Mouse (Mus musculus) lung, embryonic 15.5 days (tissue): ENCODE measurements around the gene Adarb2. TPM values are rescaled to one million over a fixed set of nuclear protein-coding genes. Genes with fewer than 3 reads are reported as not detected.

Experiments used
- ATAC-seq: fragments of 200-750 bp; cut with Nextera tagmentation; 2 replicates; pipeline ENCODE4 v1.8.0; 2017; ENCODE audit warnings: moderate number of reproducible peaks, borderline replicate concordance; ENCODE audit not compliant: low FRiP score, low TSS enrichment; ENCODE audit errors: extremely low read depth
- H3K27ac ChIP-seq: fragments of 300-500 bp; sonication (generic); 2 replicates; pipeline ENCODE4 v1.5.1; 2015; ENCODE audit warnings: moderate library complexity, mild to moderate bottlenecking, inconsistent platforms
- H3K27me3 ChIP-seq: fragments of 300-500 bp; sonication (generic); 2 replicates; pipeline ENCODE4 v1.6.1; 2015; ENCODE audit warnings: inconsistent platforms
- H3K36me3 ChIP-seq: fragments of 300-500 bp; sonication (generic); 2 replicates; pipeline ENCODE4 v1.6.1; 2015; ENCODE audit warnings: inconsistent platforms
- H3K4me1 ChIP-seq: fragments of 300-500 bp; sonication (generic); 2 replicates; pipeline ENCODE4 v1.6.1; 2015; ENCODE audit warnings: inconsistent platforms
- H3K4me2 ChIP-seq: fragments of 300-500 bp; sonication (generic); 2 replicates; pipeline ENCODE4 v1.6.1; 2015; ENCODE audit warnings: inconsistent platforms, mild to moderate bottlenecking, moderate library complexity
- H3K4me3 ChIP-seq: fragments of 300-500 bp; sonication (generic); 2 replicates; pipeline ENCODE4 v1.5.1; 2015; ENCODE audit warnings: mild to moderate bottlenecking, inconsistent platforms
- H3K9ac ChIP-seq: fragments of 300-500 bp; sonication (generic); 2 replicates; pipeline ENCODE4 v1.6.1; 2015; ENCODE audit warnings: inconsistent platforms
- H3K9me3 ChIP-seq: fragments of 300-500 bp; sonication (generic); 2 replicates; pipeline ENCODE4 v1.6.1; 2016; ENCODE audit warnings: inconsistent platforms
- WGBS: fragments of 180-500 bp; shearing (Covaris S2); methylation state at CpG from one replicate; pipeline ENCODE4 v1.1.7; 2015; 5-methylcytosine and 5-hydroxymethylcytosine counted together
- polyA plus RNA-seq: library from polyadenylated mRNA; unstranded; fragments of >200 nt; fragmentation: Nextera tagmentation; extraction: Ambion mirVana; gene quantifications from 2 replicates; pipeline ENCODE4 v1.2.1, GENCODE M21; 2015

Adarb2 gene
- polyA plus RNA-seq, 1 experiment from 2014 or later = 0.32 TPM

DNA sequence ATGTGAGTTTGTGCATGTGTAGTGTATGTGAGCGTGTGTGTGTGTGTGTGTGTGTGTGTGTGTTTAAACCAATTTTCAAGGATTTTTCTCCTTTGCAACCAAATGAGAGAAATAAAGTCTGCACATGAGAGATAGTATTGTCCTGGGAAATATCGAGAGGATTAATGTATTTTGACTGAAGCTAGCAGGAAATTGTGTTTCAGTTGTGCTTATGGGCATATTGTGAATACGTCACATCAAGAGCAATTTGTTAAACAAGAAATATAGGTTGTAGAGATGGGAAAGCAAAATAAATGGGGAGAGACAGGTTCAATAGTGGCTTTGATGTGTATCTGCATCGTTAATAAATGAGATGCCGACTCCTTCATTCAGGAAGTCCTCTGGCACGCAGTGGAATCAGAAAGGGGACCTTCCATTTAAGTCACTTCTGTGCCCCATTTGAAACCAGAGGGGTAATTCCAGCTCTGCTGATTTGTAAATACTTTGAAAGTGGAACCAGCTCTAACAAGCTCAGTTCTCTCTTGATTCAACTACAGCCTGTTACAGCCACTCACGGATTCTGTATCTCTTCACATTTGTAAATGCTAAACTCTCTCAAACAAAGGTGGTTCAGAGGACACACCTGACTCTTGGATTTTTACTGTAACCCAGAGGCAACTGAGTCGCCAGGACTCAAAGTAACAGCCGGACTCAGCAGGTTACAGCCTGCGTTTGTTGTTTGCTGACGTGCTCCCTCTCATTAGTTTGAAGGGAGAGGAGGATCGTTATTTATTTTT is 265.1 kb downstream of the Adarb2 start:
- no peaks in the 10 kb centered on the region for H3K4me1 ChIP-seq
- no peak overlapping the region for H3K27ac ChIP-seq
- no peaks in the 10 kb centered on the region for H3K27me3 ChIP-seq
- WGBS = 71% methylated on average over 12 of the region's 12 CpGs
- H3K36me3 ChIP-seq = no peaks in the 10 kb centered on the region
- no peaks in the 10 kb centered on the region for H3K9me3 ChIP-seq
- H3K4me2 ChIP-seq = no peak overlapping the region
- no peak for ATAC-seq
- H3K9ac ChIP-seq = no peak overlapping the region
- no peak overlapping the region for H3K4me3 ChIP-seq

DNA sequence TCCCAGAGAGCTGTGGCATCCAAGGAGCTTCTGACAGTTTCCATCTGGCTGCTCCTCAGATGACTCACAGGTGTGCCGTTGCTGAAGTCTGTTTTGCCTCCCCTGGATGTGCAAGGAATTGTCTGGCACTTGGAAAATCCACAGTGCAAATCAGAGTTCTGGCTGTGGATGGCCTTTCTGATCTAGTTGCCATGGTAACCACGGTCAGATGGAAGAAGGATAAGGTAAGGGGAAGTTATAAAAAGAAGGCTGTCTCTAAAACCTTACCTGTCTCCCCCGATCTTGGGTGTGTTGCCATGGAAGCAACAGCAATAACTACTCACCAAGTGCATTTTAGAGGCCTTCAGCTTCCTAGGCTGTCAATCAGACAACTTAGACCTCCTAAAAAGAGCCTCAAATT is 273.6 kb downstream of the Adarb2 start:
- no peaks in the 10 kb centered on the region for H3K4me1 ChIP-seq
- no peak overlapping the region for H3K4me3 ChIP-seq
- WGBS = 43% methylated on average over 3 of the region's 3 CpGs
- H3K36me3 ChIP-seq = no peaks in the 10 kb centered on the region
- no peak overlapping the region for H3K4me2 ChIP-seq
- no peaks in the 10 kb centered on the region for H3K27me3 ChIP-seq
- H3K9ac ChIP-seq = no peak overlapping the region
- H3K27ac ChIP-seq = no peak overlapping the region
- H3K9me3 ChIP-seq = no peaks in the 10 kb centered on the region
- no peak for ATAC-seq

DNA sequence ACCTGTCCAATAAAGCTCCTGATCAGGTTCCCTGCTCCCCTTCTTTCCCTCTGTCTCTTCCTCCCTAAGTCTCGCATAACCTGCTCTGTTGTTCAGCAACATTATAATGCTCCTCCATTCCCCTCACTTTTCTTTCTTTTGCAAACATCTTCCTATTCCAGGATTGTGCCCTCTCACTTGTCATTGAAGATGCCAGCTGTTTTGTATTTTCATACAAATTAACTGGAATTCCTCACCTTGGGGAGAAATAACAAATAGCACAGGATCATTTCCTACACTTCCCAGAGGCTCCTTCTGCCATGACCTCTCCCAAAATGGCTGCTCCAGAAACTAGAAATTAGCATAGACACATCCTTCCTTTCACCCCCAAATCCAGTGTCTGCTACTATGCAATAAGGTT is 276.1 kb downstream of the Adarb2 start:
- no peak for ATAC-seq
- Histone ChIP-seq H3K27me3 (no peaks in the 10 kb centered on the region), H3K9me3 (no peaks in the 10 kb centered on the region), H3K36me3 (no peaks in the 10 kb centered on the region), H3K4me2 (no peak overlapping the region), H3K9ac (no peak overlapping the region), H3K27ac (no peak overlapping the region), H3K4me1 (no peaks in the 10 kb centered on the region), H3K4me3 (no peak overlapping the region)
- WGBS = 79% methylated on average over 1 of the region's 1 CpGs

DNA sequence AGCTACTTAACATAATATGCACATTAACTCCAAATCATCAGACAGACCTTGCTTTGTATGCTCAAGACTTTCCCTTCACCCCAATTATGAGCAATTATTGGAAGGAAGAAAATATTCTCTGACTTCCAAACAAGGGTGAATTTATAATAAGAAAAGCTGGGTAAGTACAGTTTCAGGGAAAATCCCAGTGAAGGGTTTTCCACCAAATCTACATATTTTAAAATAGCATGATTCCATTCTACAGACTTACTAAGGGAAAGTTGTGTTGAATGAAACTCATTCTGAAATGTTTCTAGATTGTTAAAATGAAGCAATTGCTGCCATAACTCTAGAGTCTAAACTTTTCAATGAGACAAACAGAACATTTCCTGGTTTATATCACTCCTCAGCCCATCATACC is 277.3 kb downstream of the Adarb2 start:
- Histone ChIP-seq H3K9ac (no peak overlapping the region), H3K4me3 (no peak overlapping the region), H3K27ac (no peak overlapping the region), H3K9me3 (no peaks in the 10 kb centered on the region), H3K4me2 (no peak overlapping the region), H3K4me1 (no peaks in the 10 kb centered on the region), H3K27me3 (no peaks in the 10 kb centered on the region), H3K36me3 (no peaks in the 10 kb centered on the region)
- ATAC-seq = no peak

DNA sequence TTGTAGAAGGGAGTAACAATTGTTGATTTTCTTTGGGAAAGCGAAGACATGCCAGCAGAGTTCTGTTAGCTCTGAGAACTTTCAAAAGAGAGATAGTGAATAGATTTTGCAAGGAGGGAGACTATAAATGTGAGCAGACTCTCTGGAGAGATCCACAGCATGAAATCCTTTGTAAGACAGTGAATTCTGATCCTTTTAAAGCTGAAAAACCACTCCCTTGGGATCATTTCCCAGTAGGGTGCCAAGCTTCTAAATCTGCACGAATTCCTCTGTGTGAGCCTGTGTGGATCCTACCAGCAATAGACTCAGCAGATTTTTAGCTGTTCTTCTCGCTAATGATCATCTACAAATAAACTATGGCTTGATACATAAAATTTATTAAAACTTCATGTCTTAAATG is 278.7 kb downstream of the Adarb2 start:
- ATAC-seq = no peak

DNA sequence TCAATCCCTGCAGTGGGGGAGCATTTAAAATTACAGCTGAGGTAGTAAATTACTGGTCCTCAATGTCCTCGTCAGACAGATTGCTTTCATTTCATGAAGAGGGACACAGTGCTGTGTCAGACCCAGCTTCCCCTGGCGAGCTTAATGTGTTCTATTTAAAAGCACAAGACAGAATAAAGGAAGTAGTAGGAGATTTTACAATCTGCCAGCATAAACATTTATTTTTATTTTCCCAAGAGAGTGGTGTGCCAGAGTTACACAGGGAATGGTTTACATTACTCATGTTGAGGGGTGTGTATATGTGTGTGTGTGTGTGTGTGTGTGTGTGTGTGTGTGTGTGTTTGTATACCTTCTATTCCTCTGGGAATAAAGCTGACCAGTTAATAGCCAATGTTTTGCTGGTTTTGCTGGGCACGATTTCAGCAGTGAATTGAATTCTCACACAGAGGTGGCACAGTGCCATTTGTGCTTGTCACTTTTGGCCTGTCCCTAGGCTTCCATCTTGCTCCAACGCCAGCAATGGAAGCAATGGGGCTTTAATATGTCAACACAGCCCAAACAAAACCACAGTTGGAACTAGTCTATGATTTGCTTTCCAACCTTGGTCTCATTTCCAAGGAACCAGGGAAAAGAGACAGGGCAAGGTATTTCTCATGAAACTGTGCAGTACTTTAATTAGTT is 282.1 kb downstream of the Adarb2 start:
- no peaks in the 10 kb centered on the region for H3K27me3 ChIP-seq
- 37% methylated on average over 4 of the region's 4 CpGs for WGBS
- H3K9me3 ChIP-seq = no peaks in the 10 kb centered on the region
- H3K36me3 ChIP-seq = no peaks in the 10 kb centered on the region
- no peak overlapping the region for H3K4me3 ChIP-seq
- H3K4me1 ChIP-seq = 0 out of 2 replicates have a peak, but pooled peaks cover 3% of the 10 kb centered on the region
- H3K4me2 ChIP-seq = no peak overlapping the region
- no peak overlapping the region for H3K27ac ChIP-seq
- no peak overlapping the region for H3K9ac ChIP-seq
- ATAC-seq = peak; percentile 83; the same call in 1 of the 2 replicates

More for the DNA sequence above, 278.7 kb downstream of the Adarb2 start:
- no peak overlapping the region for H3K4me3 ChIP-seq
- no peaks in the 10 kb centered on the region for H3K9me3 ChIP-seq
- no peak overlapping the region for H3K4me2 ChIP-seq
- H3K27ac ChIP-seq = no peak overlapping the region
- WGBS = 50% methylated on average over 3 of the region's 3 CpGs
- H3K4me1 ChIP-seq = no peaks in the 10 kb centered on the region
- no peaks in the 10 kb centered on the region for H3K27me3 ChIP-seq
- no peaks in the 10 kb centered on the region for H3K36me3 ChIP-seq
- H3K9ac ChIP-seq = no peak overlapping the region

DNA sequence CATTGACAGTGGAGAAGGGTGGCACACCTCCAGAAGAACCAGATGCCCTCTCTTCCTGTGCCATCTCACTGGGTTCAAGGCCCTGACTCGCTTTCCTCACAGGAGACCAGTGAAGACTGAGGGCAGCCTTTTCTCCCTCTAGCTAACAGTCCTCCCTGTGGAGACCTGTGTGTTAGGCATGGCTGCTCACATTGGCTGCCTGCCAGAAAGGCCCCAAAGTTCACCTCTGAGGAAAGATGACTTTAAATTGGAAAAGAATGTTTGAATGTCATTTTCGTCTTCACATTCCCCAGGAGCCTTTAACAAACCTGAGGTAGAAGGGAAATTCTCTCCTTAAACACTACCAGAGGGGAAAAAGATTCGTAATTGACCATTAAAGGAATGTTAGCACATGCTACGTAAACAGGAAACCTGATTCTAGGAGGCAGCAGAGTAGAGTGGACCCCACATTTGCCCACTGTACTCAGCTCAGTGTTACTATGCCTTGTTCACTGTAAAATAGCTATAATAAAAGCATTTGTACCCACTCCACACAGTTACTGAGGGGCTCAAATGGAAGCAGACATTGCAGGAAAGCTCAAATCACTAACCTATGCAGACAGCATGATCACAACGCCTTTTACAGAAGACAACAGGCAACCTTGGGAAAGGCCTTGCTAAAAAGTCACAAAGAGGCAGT is 285.2 kb downstream of the Adarb2 start:
- H3K9me3 ChIP-seq = no peaks in the 10 kb centered on the region
- H3K27me3 ChIP-seq = no peaks in the 10 kb centered on the region
- H3K4me2 ChIP-seq = no peak overlapping the region
- H3K9ac ChIP-seq = no peak overlapping the region
- H3K4me3 ChIP-seq = no peak overlapping the region
- no peak overlapping the region for H3K27ac ChIP-seq
- WGBS = 53% methylated on average over 5 of the region's 5 CpGs
- H3K36me3 ChIP-seq = no peaks in the 10 kb centered on the region
- H3K4me1 ChIP-seq = 0 out of 2 replicates have a peak, but pooled peaks cover 3% of the 10 kb centered on the region
- ATAC-seq = no peak

DNA sequence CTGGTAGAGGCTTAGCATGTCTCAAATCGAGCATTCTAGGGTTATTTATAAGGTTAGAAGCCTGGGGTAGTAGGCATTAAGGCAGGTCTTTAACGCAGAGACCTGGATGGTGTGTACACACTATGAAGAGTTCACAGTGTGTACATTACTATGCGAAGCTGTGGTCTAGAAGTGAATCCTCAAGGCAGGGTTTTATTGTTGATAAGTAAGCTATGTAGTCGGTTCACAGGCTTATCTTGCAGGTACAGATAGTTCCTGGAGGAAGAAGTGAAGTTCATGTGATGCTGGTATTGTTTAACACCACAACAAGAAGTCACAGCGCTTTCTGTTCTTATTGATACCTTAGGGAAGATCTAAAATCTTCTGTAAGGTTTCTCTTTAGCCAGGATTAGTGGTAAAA is 290.7 kb downstream of the Adarb2 start:
- Histone ChIP-seq H3K4me2 (no peak overlapping the region), H3K36me3 (no peaks in the 10 kb centered on the region), H3K4me3 (no peak overlapping the region), H3K9me3 (no peaks in the 10 kb centered on the region), H3K27ac (no peak overlapping the region), H3K9ac (no peak overlapping the region), H3K27me3 (no peaks in the 10 kb centered on the region), H3K4me1 (no peaks in the 10 kb centered on the region)
- WGBS = 78% methylated on average over 5 of the region's 5 CpGs
- no peak for ATAC-seq

DNA sequence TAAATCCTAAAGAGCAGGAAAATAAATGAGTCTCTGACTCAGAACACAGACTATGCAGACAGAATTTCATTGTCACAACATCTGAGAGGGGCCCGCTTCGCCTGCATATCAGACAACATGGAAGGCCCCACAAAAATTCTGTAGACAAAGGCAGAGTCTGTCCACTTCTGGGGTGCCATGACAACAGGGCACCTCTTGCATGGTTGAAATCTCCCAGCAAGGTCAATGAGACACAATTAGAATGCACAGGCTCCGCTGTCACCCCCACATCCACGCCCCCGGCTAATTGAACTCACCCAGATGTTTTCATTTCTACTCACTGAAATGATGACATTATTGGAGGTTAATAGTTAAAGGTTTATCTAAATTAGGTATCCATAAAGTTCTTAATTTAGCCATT is 296.9 kb downstream of the Adarb2 start:
- 74% methylated on average over 5 of the region's 5 CpGs for WGBS
- H3K4me1 ChIP-seq = no peaks in the 10 kb centered on the region
- H3K36me3 ChIP-seq = no peaks in the 10 kb centered on the region
- H3K4me3 ChIP-seq = no peak overlapping the region
- no peak overlapping the region for H3K9ac ChIP-seq
- H3K4me2 ChIP-seq = no peak overlapping the region
- H3K27me3 ChIP-seq = no peaks in the 10 kb centered on the region
- ATAC-seq = no peak
- H3K9me3 ChIP-seq = no peaks in the 10 kb centered on the region
- H3K27ac ChIP-seq = no peak overlapping the region

DNA sequence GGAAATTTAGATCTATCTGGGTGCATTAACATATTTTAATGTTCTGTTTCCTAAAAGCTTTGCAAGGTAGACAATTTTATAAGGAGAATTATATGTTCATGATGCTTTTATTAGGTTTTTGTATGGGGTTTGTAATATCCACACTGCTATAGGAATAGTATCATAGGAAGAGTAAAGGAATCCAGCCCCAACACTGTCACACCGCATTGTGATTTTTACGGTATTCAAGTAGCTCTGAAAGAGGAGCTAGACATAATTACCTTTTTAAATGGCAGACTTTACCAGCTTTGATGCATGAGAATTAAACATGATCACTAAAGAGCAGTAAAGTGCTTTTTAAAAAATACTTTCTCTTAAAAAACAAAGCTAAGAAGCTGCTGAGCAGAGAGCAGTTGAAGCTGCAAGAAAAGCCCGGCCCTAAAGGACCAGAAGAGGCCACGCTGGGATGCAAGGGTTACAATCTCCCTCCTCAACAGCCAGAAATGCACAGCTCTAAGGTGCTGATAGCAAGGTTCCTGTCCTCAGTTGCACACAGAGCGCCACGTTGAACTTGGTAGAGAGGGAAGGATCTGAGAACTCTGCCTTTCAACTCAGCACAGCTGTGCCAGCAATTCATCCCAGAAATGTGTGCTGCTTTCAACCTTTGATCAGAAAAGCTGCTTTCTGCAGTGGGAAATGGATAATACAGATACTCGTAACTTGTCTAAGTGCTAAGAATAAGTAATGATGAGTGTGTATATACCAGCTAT is 308.6 kb downstream of the Adarb2 start:
- Histone ChIP-seq H3K4me3 (no peak overlapping the region), H3K4me1 (no peaks in the 10 kb centered on the region), H3K27me3 (no peaks in the 10 kb centered on the region), H3K9ac (no peak overlapping the region), H3K4me2 (no peak overlapping the region), H3K9me3 (no peaks in the 10 kb centered on the region), H3K27ac (no peak overlapping the region), H3K36me3 (no peaks in the 10 kb centered on the region)
- 64% methylated on average over 7 of the region's 7 CpGs for WGBS
- no peak for ATAC-seq

DNA sequence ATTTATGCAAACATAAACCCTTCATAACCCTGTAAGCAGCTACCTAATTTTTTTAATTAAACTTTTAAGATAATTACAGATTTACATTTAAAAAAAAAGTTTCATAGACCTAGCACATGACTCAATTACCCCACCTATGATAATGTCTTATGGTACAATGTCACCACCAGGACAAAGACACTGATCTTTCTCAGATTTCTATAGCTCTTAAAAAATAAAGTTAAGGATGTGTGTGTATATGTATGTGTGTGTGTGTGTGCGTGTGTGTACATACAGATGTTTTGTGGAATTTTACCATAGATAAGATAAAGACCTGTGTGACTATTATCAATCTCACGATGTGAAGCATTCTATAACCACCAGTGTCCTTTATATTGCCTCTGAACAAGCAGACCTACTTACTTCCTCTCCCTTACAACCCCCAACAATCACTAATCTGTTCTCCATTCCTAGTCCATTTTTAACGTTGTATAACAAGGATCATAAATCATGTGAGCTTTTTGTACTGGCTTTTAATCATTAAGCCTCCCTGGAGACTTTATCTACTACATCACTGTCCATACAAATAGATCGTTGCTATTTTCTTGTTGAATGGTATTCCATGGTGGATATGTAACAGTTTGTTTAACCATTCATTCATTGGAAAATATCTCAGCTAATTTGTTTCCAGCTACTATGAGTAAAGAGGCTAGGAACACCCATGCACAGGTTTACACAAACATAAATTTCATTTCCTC is 313.5 kb downstream of the Adarb2 start:
- ATAC-seq = no peak

More for the DNA sequence above, 313.5 kb downstream of the Adarb2 start:
- H3K36me3 ChIP-seq = no peaks in the 10 kb centered on the region
- WGBS = 51% methylated on average over 4 of the region's 4 CpGs
- H3K9ac ChIP-seq = no peak overlapping the region
- H3K27ac ChIP-seq = no peak overlapping the region
- no peaks in the 10 kb centered on the region for H3K9me3 ChIP-seq
- H3K4me2 ChIP-seq = no peak overlapping the region
- no peaks in the 10 kb centered on the region for H3K27me3 ChIP-seq
- H3K4me1 ChIP-seq = no peaks in the 10 kb centered on the region
- H3K4me3 ChIP-seq = no peak overlapping the region
